Mouse (Mus musculus): ENCODE measurements around the gene Nsun2. TPM values are rescaled to one million over a fixed set of nuclear protein-coding genes. Genes with fewer than 3 reads are reported as not detected.
"Not testable (repeated sequence)": the region's sequence is repeated elsewhere in the genome, so short reads cannot be mapped to it uniquely, and the experiment has no call there.

Gene Nsun2
- polyA plus RNA-seq, 1 experiment from 2014 or later, result 125 TPM

DNA sequence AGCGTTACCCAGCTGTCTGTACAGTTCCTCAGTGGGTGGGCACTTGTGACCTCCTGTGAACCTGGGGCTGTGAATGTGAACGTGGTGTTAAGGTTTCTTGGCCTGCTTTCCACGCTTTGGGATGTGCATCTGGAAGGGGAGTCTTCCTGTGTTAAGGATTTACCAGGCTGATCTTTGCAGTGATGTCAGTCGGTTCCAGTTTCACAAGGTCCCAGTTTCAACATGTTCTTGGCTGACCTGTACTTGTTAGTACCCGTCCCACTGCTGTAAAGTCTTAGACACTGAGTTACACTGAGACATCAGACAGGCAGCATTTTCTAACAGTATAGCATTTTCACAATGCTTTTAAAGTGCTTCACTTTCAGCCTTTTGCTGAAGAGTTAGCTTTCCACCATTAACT is 90.3 kb downstream of the Nsun2 start:
- no peak overlapping the region for H3K4me3 ChIP-seq (ENCODE audit: low read depth, low read length)
- no peak overlapping the region for H3K27ac ChIP-seq (ENCODE audit: low read depth, low read length)
- no peak for DNase-seq (ENCODE audit: low spot score, missing footprints)
- no peak overlapping the region for H3K4me2 ChIP-seq
- ATAC-seq (ENCODE audit: low FRiP score), result no peak
- no peaks in the 10 kb centered on the region for H3K4me1 ChIP-seq (ENCODE audit: control insufficient read depth, insufficient read depth, low read length)
- no peaks in the 10 kb centered on the region for H3K27me3 ChIP-seq (ENCODE audit: control insufficient read depth, insufficient read depth, low read length)
- peaks cover 27% of the 10 kb centered on the region for H3K36me3 ChIP-seq (ENCODE audit: control insufficient read depth, insufficient read depth, low read length)
- no peak overlapping the region for H3K9ac ChIP-seq (ENCODE audit: low read length)
- WGBS, result 87% methylated on average over 5 of the region's 5 CpGs
- H3K9me3 ChIP-seq (ENCODE audit: control insufficient read depth, low read length), result no peaks in the 10 kb centered on the region

DNA sequence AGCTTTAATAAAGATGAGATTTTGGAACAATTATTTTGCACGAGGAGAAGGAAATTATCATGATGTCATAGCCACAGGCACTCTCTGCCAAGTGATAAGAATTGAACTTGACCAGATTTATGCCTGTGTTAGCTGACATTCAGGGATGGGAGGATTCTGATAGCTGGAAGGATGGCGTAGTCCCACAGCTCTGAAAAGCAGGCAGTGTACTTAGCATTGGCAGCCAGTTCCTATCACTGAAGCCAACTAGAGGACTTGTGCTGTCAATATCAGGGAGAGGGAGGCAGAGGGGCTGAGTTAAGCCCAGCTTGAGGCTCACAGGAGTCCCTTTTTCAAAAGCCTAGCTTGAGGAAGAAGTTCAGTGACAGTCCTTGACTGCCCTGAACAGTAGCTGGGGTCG is 91.0 kb downstream of the Nsun2 start:
- H3K9ac ChIP-seq (ENCODE audit: low read length), result no peak overlapping the region
- H3K27me3 ChIP-seq (ENCODE audit: control insufficient read depth, insufficient read depth, low read length), result no peaks in the 10 kb centered on the region
- ATAC-seq (ENCODE audit: low FRiP score) (no peak), DNase-seq (ENCODE audit: low spot score, missing footprints) (no peak)
- H3K27ac ChIP-seq (ENCODE audit: low read depth, low read length), result no peak overlapping the region
- no peak overlapping the region for H3K4me2 ChIP-seq
- H3K4me3 ChIP-seq (ENCODE audit: low read depth, low read length), result no peak overlapping the region
- 94% methylated on average over 3 of the region's 3 CpGs for WGBS
- peaks cover 28% of the 10 kb centered on the region for H3K36me3 ChIP-seq (ENCODE audit: control insufficient read depth, insufficient read depth, low read length)
- H3K4me1 ChIP-seq (ENCODE audit: control insufficient read depth, insufficient read depth, low read length), result no peaks in the 10 kb centered on the region
- H3K9me3 ChIP-seq (ENCODE audit: control insufficient read depth, low read length), result no peaks in the 10 kb centered on the region

DNA sequence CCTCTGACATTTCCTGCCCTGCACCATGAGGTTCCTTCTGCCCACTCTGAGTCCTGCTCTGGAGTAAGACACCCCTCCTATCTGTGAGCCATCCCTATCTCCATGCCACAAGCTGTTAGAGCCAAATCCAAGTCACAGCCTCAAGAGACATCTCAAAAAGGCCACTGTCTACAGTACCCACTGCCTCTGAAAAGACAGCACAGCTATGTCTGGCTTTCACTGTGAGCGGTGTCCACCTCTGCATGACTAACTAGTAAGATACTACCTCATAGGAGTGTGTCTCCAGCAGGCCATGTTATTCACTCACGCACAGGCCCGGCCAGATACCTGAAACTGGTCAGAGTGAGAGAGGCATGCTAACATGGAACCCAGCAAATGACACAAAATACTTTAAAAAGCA is 94.4 kb downstream of the Nsun2 start:
- Histone ChIP-seq H3K4me2 (no peak overlapping the region), H3K4me1 (ENCODE audit: control insufficient read depth, insufficient read depth, low read length) (no peaks in the 10 kb centered on the region), H3K4me3 (ENCODE audit: low read depth, low read length) (no peak overlapping the region), H3K36me3 (ENCODE audit: control insufficient read depth, insufficient read depth, low read length) (peaks cover 37% of the 10 kb centered on the region), H3K9ac (ENCODE audit: low read length) (no peak overlapping the region), H3K9me3 (ENCODE audit: control insufficient read depth, low read length) (no peaks in the 10 kb centered on the region), H3K27ac (ENCODE audit: low read depth, low read length) (no peak overlapping the region), H3K27me3 (ENCODE audit: control insufficient read depth, insufficient read depth, low read length) (no peaks in the 10 kb centered on the region)
- WGBS, result 98% methylated on average over 3 of the region's 3 CpGs
- ATAC-seq (ENCODE audit: low FRiP score), result no peak
- no peak for DNase-seq (ENCODE audit: low spot score, missing footprints)

DNA sequence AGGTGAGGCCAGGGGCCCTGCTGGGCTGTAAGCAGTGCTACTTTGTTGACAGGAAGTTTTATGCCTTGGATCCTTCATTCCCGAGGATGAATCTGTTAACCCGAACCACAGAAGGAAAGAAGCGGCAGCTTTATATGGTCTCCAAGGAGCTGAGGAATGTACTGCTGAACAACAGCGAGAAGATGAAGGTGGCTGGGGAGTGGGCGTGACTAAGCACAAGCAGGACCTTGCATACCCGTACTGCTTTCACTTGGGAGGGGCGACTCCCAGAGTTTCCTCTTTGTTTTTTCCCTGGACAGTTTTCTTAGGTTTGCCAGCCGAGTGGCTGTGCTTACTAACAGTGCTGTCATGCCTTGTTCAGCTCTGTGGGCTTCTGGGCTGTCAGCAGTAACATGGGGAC is 97.0 kb downstream of the Nsun2 start:
- H3K36me3 ChIP-seq (ENCODE audit: control insufficient read depth, insufficient read depth, low read length), result peaks cover 51% of the 10 kb centered on the region
- no peak for ATAC-seq (ENCODE audit: low FRiP score)

DNA sequence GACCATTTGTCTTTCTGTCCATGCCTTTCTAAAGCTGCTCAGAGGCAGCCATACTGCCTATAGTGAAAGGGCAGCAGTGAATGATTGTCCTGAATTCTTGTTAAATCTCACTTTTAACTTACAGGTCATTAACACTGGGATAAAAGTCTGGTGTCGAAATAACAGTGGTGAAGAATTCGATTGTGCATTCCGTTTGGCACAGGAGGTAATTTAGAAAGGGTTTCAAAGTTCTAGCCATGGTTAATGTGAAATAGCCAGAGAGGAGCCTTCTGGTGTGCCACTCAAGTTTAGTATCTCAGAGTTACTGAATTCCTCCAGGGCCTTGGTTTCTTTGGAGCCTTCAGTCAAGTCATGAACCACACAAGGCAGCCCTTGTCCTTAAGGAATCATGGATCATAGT is 97.6 kb downstream of the Nsun2 start:
- no peak for ATAC-seq (ENCODE audit: low FRiP score)
- Histone ChIP-seq H3K27me3 (ENCODE audit: control insufficient read depth, insufficient read depth, low read length) (no peaks in the 10 kb centered on the region), H3K9ac (ENCODE audit: low read length) (no peak overlapping the region), H3K27ac (ENCODE audit: low read depth, low read length) (no peak overlapping the region), H3K4me3 (ENCODE audit: low read depth, low read length) (no peak overlapping the region), H3K4me1 (ENCODE audit: control insufficient read depth, insufficient read depth, low read length) (no peaks in the 10 kb centered on the region), H3K36me3 (ENCODE audit: control insufficient read depth, insufficient read depth, low read length) (peaks cover 54% of the 10 kb centered on the region), H3K9me3 (ENCODE audit: control insufficient read depth, low read length) (no peaks in the 10 kb centered on the region), H3K4me2 (no peak overlapping the region)
- DNase-seq (ENCODE audit: low spot score, missing footprints), result no peak
- over 99% methylated on average over 3 of the region's 3 CpGs for WGBS

More for the DNA sequence above, 97.0 kb downstream of the Nsun2 start:
- 83% methylated on average over 8 of the region's 8 CpGs for WGBS
- Histone ChIP-seq H3K27ac (ENCODE audit: low read depth, low read length) (no peak overlapping the region), H3K4me3 (ENCODE audit: low read depth, low read length) (no peak overlapping the region), H3K9ac (ENCODE audit: low read length) (no peak overlapping the region), H3K27me3 (ENCODE audit: control insufficient read depth, insufficient read depth, low read length) (no peaks in the 10 kb centered on the region), H3K4me1 (ENCODE audit: control insufficient read depth, insufficient read depth, low read length) (no peaks in the 10 kb centered on the region), H3K4me2 (no peak overlapping the region), H3K9me3 (ENCODE audit: control insufficient read depth, low read length) (no peaks in the 10 kb centered on the region)
- no peak for DNase-seq (ENCODE audit: low spot score, missing footprints)

DNA sequence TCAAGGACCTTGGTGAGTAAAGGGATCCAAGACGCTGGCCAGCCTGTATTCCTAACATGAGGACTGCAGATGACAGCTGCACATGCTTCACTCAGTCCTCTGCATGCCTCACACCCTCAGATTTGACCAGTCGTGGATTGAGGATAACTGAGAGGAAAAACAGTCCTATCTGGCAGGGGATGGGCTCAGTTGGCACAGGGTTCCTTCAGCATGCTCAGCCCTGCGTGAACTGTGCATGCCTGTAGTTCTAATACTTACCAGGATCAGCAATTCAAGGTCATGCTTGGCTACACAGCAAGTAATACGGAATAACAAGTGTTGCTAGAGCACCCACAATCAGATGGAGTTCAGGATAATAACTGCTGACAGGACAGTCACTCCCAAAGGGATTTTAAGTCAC is 98.1 kb downstream of the Nsun2 start:
- no peak overlapping the region for H3K27ac ChIP-seq (ENCODE audit: low read depth, low read length)
- ATAC-seq (ENCODE audit: low FRiP score), result no peak
- no peaks in the 10 kb centered on the region for H3K9me3 ChIP-seq (ENCODE audit: control insufficient read depth, low read length)
- no peak for DNase-seq (ENCODE audit: low spot score, missing footprints)
- H3K9ac ChIP-seq (ENCODE audit: low read length), result no peak overlapping the region
- H3K4me2 ChIP-seq, result no peak overlapping the region
- 90% methylated on average over 4 of the region's 4 CpGs for WGBS
- H3K36me3 ChIP-seq (ENCODE audit: control insufficient read depth, insufficient read depth, low read length), result peaks cover 52% of the 10 kb centered on the region
- H3K4me3 ChIP-seq (ENCODE audit: low read depth, low read length), result no peak overlapping the region
- H3K27me3 ChIP-seq (ENCODE audit: control insufficient read depth, insufficient read depth, low read length), result no peaks in the 10 kb centered on the region
- no peaks in the 10 kb centered on the region for H3K4me1 ChIP-seq (ENCODE audit: control insufficient read depth, insufficient read depth, low read length)

DNA sequence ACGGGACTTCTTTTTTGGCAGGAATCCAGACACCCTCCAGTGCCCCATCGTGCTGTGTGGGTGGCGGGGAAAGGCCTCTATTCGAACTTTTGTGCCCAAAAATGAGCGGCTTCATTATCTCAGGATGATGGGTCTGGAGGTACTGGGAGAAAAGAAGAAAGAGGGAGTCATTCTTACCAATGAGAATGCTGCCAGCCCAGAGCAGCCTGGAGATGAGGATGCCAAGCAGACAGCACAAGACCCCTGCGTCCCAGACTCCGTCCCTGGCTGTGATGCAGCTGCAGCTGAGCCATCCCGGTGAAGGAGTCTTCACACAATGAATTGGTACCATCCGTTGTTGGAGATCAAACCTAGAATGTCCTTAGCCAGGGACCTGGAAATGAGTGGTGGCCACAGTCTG is 100.0 kb downstream of the Nsun2 start:
- DNase-seq (ENCODE audit: low spot score, missing footprints) (no peak), ATAC-seq (ENCODE audit: low FRiP score) (no peak)
- no peak overlapping the region for H3K9ac ChIP-seq (ENCODE audit: low read length)
- H3K27ac ChIP-seq (ENCODE audit: low read depth, low read length), result no peak overlapping the region
- peaks cover 47% of the 10 kb centered on the region for H3K36me3 ChIP-seq (ENCODE audit: control insufficient read depth, insufficient read depth, low read length)
- no peak overlapping the region for H3K4me2 ChIP-seq
- H3K4me1 ChIP-seq (ENCODE audit: control insufficient read depth, insufficient read depth, low read length), result no peaks in the 10 kb centered on the region
- 93% methylated on average over 9 of the region's 9 CpGs for WGBS
- no peaks in the 10 kb centered on the region for H3K9me3 ChIP-seq (ENCODE audit: control insufficient read depth, low read length)
- no peak overlapping the region for H3K4me3 ChIP-seq (ENCODE audit: low read depth, low read length)
- H3K27me3 ChIP-seq (ENCODE audit: control insufficient read depth, insufficient read depth, low read length), result no peaks in the 10 kb centered on the region

DNA sequence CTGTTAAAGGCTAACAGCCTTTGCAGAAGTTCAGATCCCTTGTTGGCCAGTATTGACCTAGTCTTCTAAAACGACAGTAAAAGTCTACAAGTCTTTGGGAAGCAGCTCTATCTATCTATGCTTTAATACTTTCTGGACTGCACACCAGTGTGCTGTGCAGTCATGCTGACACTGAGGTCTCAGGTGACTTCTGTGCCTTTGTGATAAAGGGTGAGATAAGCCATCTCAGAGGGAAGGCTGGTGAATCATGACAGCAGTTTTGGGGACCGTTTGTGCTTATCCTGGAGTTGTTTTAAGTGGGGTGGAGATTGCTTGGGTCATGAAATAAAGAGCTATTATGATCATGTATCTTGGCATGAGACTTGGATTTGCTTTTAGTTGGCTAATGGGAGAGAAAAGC is 100.4 kb downstream of the Nsun2 start:
- H3K27me3 ChIP-seq (ENCODE audit: control insufficient read depth, insufficient read depth, low read length), result no peaks in the 10 kb centered on the region
- no peak overlapping the region for H3K4me3 ChIP-seq (ENCODE audit: low read depth, low read length)
- H3K9ac ChIP-seq (ENCODE audit: low read length), result no peak overlapping the region
- DNase-seq (ENCODE audit: low spot score, missing footprints) (no peak), ATAC-seq (ENCODE audit: low FRiP score) (no peak)
- H3K36me3 ChIP-seq (ENCODE audit: control insufficient read depth, insufficient read depth, low read length), result peaks cover 44% of the 10 kb centered on the region
- 90% methylated on average over 2 of the region's 2 CpGs for WGBS
- no peak overlapping the region for H3K27ac ChIP-seq (ENCODE audit: low read depth, low read length)
- no peaks in the 10 kb centered on the region for H3K4me1 ChIP-seq (ENCODE audit: control insufficient read depth, insufficient read depth, low read length)
- no peaks in the 10 kb centered on the region for H3K9me3 ChIP-seq (ENCODE audit: control insufficient read depth, low read length)
- no peak overlapping the region for H3K4me2 ChIP-seq

DNA sequence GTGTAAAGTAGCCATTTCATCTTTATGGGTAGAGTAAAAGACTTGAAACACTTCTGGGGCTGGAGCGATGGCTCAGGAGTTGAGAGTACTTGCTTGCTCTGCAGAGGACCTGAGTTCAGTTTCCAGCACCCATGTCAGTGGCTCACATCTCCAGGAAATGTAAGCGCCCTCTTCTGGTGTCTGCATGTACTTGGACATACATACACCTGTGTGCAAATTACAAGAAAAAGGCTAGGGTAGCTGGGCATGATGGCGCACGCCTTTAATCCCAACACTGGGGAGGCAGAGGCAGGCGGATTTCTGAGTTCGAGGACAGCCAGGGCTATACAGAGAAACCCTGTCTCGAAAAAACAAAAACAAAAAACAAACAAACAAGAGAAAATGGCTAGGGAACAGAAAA is 102.3 kb downstream of the Nsun2 start:
- 92% methylated on average over 7 of the region's 7 CpGs for WGBS
- not testable (repeated sequence) for DNase-seq (ENCODE audit: low spot score, missing footprints); H3K27me3 ChIP-seq (ENCODE audit: control insufficient read depth, insufficient read depth, low read length)

DNA sequence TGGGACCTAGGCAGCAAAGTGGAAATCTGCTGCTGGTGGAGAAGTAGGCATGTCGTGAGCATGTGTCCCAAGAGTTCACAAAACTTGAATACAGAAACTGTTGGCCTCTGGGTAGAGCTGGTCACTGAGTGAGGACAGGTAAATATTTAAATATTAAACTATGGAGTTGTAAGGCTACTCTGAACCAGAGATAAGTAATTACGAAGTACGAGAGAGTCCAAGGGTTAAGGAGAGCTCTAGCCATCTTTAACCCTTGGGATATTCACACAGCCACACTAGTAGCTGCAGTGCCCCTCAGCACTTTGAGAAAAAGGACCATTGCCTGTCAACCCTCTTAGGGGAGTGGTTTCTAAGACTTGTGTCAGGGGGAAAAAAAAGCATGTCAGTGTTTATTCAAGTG is 102.8 kb downstream of the Nsun2 start:
- Histone ChIP-seq H3K4me3 (ENCODE audit: low read depth, low read length) (no peak overlapping the region), H3K36me3 (ENCODE audit: control insufficient read depth, insufficient read depth, low read length) (peaks cover 34% of the 10 kb centered on the region), H3K4me2 (no peak overlapping the region), H3K4me1 (ENCODE audit: control insufficient read depth, insufficient read depth, low read length) (no peaks in the 10 kb centered on the region), H3K27ac (ENCODE audit: low read depth, low read length) (no peak overlapping the region), H3K27me3 (ENCODE audit: control insufficient read depth, insufficient read depth, low read length) (no peaks in the 10 kb centered on the region), H3K9me3 (ENCODE audit: control insufficient read depth, low read length) (no peaks in the 10 kb centered on the region), H3K9ac (ENCODE audit: low read length) (no peak overlapping the region)
- ATAC-seq (ENCODE audit: low FRiP score) (no peak), DNase-seq (ENCODE audit: low spot score, missing footprints) (no peak)
- 90% methylated on average over 3 of the region's 3 CpGs for WGBS

More for the DNA sequence above, 102.3 kb downstream of the Nsun2 start:
- not testable (repeated sequence) for H3K4me2 ChIP-seq; H3K4me1 ChIP-seq (ENCODE audit: control insufficient read depth, insufficient read depth, low read length); H3K9me3 ChIP-seq (ENCODE audit: control insufficient read depth, low read length); H3K27ac ChIP-seq (ENCODE audit: low read depth, low read length); ATAC-seq (ENCODE audit: low FRiP score); H3K4me3 ChIP-seq (ENCODE audit: low read depth, low read length); H3K9ac ChIP-seq (ENCODE audit: low read length)
- H3K36me3 ChIP-seq (ENCODE audit: control insufficient read depth, insufficient read depth, low read length), result peaks cover 34% of the 10 kb centered on the region

Data from midbrain, embryonic 11.5 days (tissue).